Mouse (Mus musculus): ENCODE data around the gene Slc28a3.

Gene Slc28a3

DNA sequence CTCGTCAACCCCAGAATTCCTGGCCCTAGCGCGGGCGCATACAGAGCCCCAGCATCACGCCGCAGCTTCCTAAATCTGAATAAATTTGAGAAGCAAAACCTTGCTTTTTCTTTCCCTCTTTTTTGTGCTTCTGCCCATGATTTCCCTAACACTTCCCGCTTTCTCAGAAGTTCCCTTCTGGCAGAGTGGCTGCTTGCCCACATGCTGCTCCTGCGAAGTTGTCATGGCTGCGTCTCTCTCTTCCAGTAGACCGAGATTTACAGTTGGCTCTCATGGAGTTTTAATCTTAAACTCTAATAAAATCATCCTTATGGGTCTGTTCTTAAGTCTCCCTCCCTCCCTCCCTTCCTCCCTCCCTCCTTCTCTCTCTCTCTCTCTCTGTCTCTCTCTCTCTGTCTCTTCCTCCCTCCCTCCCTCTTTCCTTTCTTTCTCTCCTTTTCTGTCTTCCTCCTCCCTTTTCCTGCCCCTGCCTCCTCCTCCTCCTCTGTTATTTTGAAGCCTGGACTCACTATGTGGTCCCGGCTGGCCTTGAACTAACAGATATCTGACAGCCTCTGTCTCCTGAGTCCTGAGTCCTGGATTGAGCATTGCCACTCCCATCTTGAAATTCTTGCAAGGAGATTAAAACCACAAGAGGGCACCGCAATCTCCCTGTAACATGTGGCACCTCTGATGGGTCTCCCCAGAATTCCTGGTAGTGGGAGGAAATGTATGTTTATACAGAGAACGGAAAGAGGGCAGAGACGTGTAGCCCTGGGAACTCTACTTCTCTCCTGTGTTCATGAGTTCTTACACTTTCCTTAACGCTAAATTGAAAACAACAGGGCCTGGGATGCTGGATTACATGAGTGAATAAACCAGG, 21.8 kb downstream of the Slc28a3 start:
- in situ Hi-C loops (cut with MboI; ENCODE audit: low pct_unique_long_range_greater_than_20kb in 1 of 2, low sequenced_read_pairs in 2 of 2, unreplicated experiment in 1 of 2), result no loop called here

- in situ Hi-C loops (cut with MboI; ENCODE audit: low pct_unique_long_range_greater_than_20kb in 1 of 2, low sequenced_read_pairs in 2 of 2, unreplicated experiment in 1 of 2), result no loop called here
These were observed 22.7 kb downstream of the Slc28a3 start for GRCm38 (mm10) chr13:58587962-58588361.

GRCm38 (mm10) chr13:58566181-58566580, 44.5 kb downstream of the Slc28a3 start:
- in situ Hi-C loops (cut with MboI; ENCODE audit: low pct_unique_long_range_greater_than_20kb in 1 of 2, low sequenced_read_pairs in 2 of 2, unreplicated experiment in 1 of 2), result loop anchor here in 1 of 2 experiments (25.0 kb wide), 1 partner anchor 404 kb away; the partner anchor contains the start of gene Idnk

- in situ Hi-C loops (cut with MboI; ENCODE audit: low pct_unique_long_range_greater_than_20kb in 1 of 2, low sequenced_read_pairs in 2 of 2, unreplicated experiment in 1 of 2), result loop anchor here in 1 of 2 experiments (25.0 kb wide), 1 partner anchor 398 kb away; the partner anchor contains the start of gene Idnk
These were observed 50.1 kb downstream of the Slc28a3 start for GRCm38 (mm10) chr13:58560497-58561138.

- in situ Hi-C loops (cut with MboI; ENCODE audit: low pct_unique_long_range_greater_than_20kb in 1 of 2, low sequenced_read_pairs in 2 of 2, unreplicated experiment in 1 of 2), result loop anchor here (10.0 to 25.0 kb wide), 2 partner anchors 396 to 403 kb away; partner anchors contain the start of gene Idnk (in 2 of the 2)
These were observed 52.5 kb downstream of the Slc28a3 start for GRCm38 (mm10) chr13:58558216-58558615.

DNA sequence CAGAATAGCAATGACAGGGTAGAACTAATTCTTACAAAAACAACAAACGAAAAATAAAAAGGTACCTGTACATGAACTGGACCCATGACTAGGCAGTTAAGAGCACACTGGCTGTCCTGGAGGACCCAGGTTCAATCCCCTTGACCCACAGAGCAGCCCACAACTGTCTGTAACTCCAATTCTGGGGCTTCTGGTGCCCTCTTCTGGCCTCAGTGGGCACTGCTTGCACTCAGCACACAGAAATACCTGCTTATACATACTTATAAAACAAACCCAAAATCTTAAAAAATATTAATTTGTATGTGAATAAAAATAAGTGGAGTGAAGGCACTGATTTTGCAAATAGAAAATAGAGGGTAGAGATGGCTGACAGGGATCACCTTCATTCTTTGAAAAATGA, 54.7 kb downstream of the Slc28a3 start:
- in situ Hi-C loops (cut with MboI; ENCODE audit: low pct_unique_long_range_greater_than_20kb in 1 of 2, low sequenced_read_pairs in 2 of 2, unreplicated experiment in 1 of 2), result loop anchor here (10.0 to 25.0 kb wide), 2 partner anchors 394 to 401 kb away; partner anchors contain the start of gene Idnk (in 2 of the 2)

GRCm38 (mm10) chr13:58555561-58555960, 55.1 kb downstream of the Slc28a3 start:
- in situ Hi-C loops (cut with MboI; ENCODE audit: low pct_unique_long_range_greater_than_20kb in 1 of 2, low sequenced_read_pairs in 2 of 2, unreplicated experiment in 1 of 2), result loop anchor here (10.0 to 25.0 kb wide), 2 partner anchors 393 to 401 kb away; partner anchors contain the start of gene Idnk (in 2 of the 2)

DNA sequence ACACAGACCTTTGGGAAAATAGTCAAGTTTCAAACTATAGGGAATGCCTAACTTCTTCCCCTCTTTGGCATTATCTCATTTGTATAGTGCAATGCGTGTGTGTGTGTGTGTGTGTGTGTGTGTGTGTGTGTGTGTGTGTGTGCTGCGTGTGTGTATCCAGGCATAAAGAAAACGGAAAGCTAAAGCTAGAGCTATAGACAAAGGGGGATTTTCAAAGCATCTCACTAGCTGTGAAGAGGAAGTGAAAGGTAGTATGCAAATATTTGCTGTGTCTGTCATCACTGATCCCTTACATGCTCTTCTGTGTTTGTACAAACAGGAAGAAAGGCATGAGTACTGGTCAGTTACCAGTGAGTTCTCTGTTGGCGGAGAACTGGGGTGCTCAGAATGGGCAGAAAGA, 58.8 kb downstream of the Slc28a3 start:
- in situ Hi-C loops (cut with MboI; ENCODE audit: low pct_unique_long_range_greater_than_20kb in 1 of 2, low sequenced_read_pairs in 2 of 2, unreplicated experiment in 1 of 2), result loop anchor here (10.0 to 25.0 kb wide), 2 partner anchors 390 to 397 kb away; partner anchors contain the start of gene Idnk (in 2 of the 2)

GRCm38 (mm10) chr13:58547570-58547969, 63.1 kb downstream of the Slc28a3 start:
- in situ Hi-C loops (cut with MboI; ENCODE audit: low pct_unique_long_range_greater_than_20kb in 1 of 2, low sequenced_read_pairs in 2 of 2, unreplicated experiment in 1 of 2), result loop anchor here (5.0 to 25.0 kb wide), 2 partner anchors 255 to 260 kb away; partner anchors contain the start of gene Gkap1 (in 1 of the 2)

DNA sequence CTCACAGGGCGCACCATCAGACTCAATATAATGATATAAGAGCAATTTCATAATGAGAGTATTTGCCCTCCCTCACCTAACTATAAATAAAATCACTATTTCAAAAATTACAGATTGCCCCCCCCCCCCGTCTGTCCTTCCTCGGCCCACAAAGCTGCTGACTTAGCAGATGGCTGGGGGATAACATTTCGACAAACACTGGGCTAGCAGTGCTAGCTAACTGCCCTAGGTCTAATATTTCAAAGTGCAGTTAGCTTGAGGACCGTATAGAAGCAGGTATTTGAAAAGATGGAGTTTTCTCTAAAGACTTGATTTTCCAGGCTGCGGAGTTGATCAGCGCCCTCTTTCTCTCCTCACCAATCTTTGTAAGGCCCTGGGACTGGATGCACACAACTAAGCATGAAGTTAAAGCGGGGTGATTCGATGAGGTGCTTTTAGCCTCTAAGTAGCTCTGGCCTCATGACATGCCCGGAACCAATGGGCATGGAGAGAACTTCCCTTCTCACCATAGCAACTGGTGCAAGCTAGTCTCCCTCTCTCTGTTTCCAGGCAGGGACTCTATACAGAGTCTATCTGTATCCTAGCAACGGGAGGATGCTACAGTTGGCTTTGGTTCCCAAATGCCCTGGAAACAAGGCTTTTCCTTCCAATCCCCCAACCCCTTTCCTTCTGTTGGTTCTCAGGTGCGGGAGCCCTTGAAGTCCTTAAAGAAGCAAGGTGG, 66.8 kb downstream of the Slc28a3 start:
- in situ Hi-C loops (cut with MboI; ENCODE audit: low pct_unique_long_range_greater_than_20kb in 1 of 2, low sequenced_read_pairs in 2 of 2, unreplicated experiment in 1 of 2), result loop anchor here in 1 of 2 experiments (25.0 kb wide), 1 partner anchor 257 kb away; the partner anchor contains the start of gene Gkap1

GRCm38 (mm10) chr13:58543066-58543465, 67.6 kb downstream of the Slc28a3 start:
- in situ Hi-C loops (cut with MboI; ENCODE audit: low pct_unique_long_range_greater_than_20kb in 1 of 2, low sequenced_read_pairs in 2 of 2, unreplicated experiment in 1 of 2), result loop anchor here in 1 of 2 experiments (25.0 kb wide), 1 partner anchor 256 kb away; the partner anchor contains the start of gene Gkap1

GRCm38 (mm10) chr13:58542601-58543041, 68.1 kb downstream of the Slc28a3 start:
- in situ Hi-C loops (cut with MboI; ENCODE audit: low pct_unique_long_range_greater_than_20kb in 1 of 2, low sequenced_read_pairs in 2 of 2, unreplicated experiment in 1 of 2), result loop anchor here in 1 of 2 experiments (25.0 kb wide), 1 partner anchor 255 kb away; the partner anchor contains the start of gene Gkap1

DNA sequence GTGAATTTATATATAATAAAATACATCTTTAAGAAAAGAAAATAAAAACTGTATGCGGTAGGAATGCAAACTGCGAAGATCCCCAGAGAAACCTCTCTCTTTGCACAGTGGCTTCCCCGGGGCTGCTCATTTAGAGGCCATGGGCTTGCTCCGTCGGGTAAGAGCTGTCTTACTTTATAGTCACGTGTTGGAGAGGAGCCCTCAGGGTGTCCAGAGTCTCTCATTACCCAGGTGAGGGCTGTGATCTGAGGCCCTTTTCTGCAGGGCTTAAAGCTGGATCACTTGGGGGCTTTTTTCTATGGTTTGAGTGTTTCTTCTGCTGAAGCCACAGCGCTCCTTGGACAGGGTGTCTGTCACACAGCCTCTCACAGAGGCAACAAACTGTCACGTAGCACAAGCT, 68.5 kb downstream of the Slc28a3 start:
- in situ Hi-C loops (cut with MboI; ENCODE audit: low pct_unique_long_range_greater_than_20kb in 1 of 2, low sequenced_read_pairs in 2 of 2, unreplicated experiment in 1 of 2), result loop anchor here in 1 of 2 experiments (25.0 kb wide), 1 partner anchor 255 kb away; the partner anchor contains the start of gene Gkap1

GRCm38 (mm10) chr13:58541620-58542019, 69.1 kb downstream of the Slc28a3 start:
- in situ Hi-C loops (cut with MboI; ENCODE audit: low pct_unique_long_range_greater_than_20kb in 1 of 2, low sequenced_read_pairs in 2 of 2, unreplicated experiment in 1 of 2), result loop anchor here in 1 of 2 experiments (25.0 kb wide), 1 partner anchor 254 kb away; the partner anchor contains the start of gene Gkap1

DNA sequence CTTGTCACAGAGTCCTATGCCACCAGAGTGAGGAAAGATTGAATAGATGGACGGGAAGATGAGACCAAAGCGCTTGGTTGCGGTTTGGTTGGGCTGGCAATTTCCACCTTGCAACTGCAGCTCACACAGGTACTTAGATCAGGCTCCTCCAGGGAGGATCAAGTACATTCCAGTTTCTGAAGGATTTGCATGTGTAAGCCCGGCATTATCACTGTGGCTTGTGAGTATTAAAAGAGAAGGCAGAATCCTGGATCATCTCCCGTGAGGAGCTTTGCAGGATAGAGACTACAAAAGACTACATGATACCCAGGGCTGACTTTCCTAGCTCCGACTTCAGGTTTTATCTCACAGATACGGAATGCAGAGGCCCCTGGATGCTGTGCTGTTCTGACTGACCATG, 71.7 kb downstream of the Slc28a3 start:
- in situ Hi-C loops (cut with MboI; ENCODE audit: low pct_unique_long_range_greater_than_20kb in 1 of 2, low sequenced_read_pairs in 2 of 2, unreplicated experiment in 1 of 2), result loop anchor here in 1 of 2 experiments (25.0 kb wide), 1 partner anchor 252 kb away; the partner anchor contains the start of gene Gkap1

DNA sequence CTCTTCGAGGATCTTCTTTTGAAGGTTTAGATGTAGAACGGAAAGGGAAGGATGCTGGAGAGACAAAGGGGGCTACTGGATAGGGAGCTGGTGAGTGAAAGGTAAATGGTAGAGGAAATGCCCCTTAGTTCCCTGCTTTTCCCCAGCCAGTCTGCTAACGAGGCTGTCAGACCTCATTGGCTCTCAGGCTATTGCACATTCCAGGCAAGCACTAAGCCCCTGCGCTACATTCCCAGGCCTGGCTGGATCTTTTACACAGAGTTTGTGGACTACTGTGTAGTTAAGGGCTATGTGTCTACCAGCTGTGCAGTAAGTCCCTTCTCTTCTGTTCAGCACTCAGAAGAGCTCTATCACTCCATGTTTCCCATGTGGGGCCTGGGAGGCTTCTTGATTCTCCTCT, 72.3 kb downstream of the Slc28a3 start:
- in situ Hi-C loops (cut with MboI; ENCODE audit: low pct_unique_long_range_greater_than_20kb in 1 of 2, low sequenced_read_pairs in 2 of 2, unreplicated experiment in 1 of 2), result loop anchor here in 1 of 2 experiments (25.0 kb wide), 1 partner anchor 251 kb away; the partner anchor contains the start of gene Gkap1

DNA sequence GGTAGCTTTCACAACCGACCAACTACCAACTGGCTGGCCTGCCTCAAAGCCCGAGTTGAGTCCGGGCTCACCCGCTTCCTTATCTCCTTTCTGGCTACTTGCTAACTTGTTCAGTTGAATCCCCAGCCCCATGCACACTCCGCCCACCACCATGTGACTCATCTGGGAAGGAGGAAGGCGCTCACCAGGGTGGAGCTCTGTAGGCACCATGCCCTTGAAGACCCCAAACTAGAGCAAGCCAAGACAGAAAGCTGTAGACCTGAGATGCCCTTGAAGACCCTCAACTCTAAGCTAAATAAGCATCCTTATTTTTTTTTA, 72.8 kb downstream of the Slc28a3 start:
- in situ Hi-C loops (cut with MboI; ENCODE audit: low pct_unique_long_range_greater_than_20kb in 1 of 2, low sequenced_read_pairs in 2 of 2, unreplicated experiment in 1 of 2), result loop anchor here in 1 of 2 experiments (25.0 kb wide), 1 partner anchor 251 kb away; the partner anchor contains the start of gene Gkap1

Measured in mouse embryonic stem cell (cell line).